Mouse (Mus musculus) CH12.LX (cell line): ENCODE measurements at regions not wholly inside any gene's neighbourhood (a gene's known extent, or its start where the extent isn't known, plus 50 kb on each side); places are given as distances from the start of the nearest gene placed in this dataset.

Source experiments
- DNase-seq: peaks from one replicate; pipeline ENCODE4 v3.0.0-alpha.2; 2013; ENCODE audit errors: extremely low read depth
- H3K27ac ChIP-seq: 2 replicates; pipeline ENCODE4 v1.5.1; 2012; ENCODE audit warnings: low read depth, mild to moderate bottlenecking, control low read depth, moderate library complexity; ENCODE audit not compliant: insufficient read depth
- H3K27me3 ChIP-seq: replicated peaks from 2 replicates; pipeline ENCODE3; 2012; ENCODE audit warnings: inconsistent platforms
- H3K36me3 ChIP-seq, 2 experiments: replicated peaks in 1 of 2; 2 replicates each; pipeline versions ENCODE3 to v1.6.1; 2012; ENCODE audit warnings: inconsistent platforms in 1 of 2, low read length in 1 of 2, mild to moderate bottlenecking in 1 of 2, mixed read lengths in 1 of 2, moderate library complexity in 1 of 2; ENCODE audit not compliant: control insufficient read depth in 1 of 2, insufficient read depth in 1 of 2
- H3K4me1 ChIP-seq, 2 experiments: 2 replicates each; pipeline ENCODE4 v1.6.1; 2012; ENCODE audit warnings: inconsistent platforms in 1 of 2, moderate library complexity in 1 of 2; ENCODE audit not compliant: insufficient read depth in 2 of 2, control insufficient read depth in 1 of 2
- H3K4me2 ChIP-seq: 2 replicates; pipeline ENCODE4 v1.6.1; 2012; ENCODE audit warnings: low read depth, mild to moderate bottlenecking, control low read depth; ENCODE audit not compliant: poor library complexity, insufficient read depth, severe bottlenecking
- H3K4me3 ChIP-seq, 3 experiments: fragments of 150-350 bp in 1 of 3; sonication (generic) in 1 of 3; replicated peaks in 1 of 3; 2 replicates each; pipeline versions ENCODE3 to v1.5.1; 2011 to 2012; ENCODE audit warnings: low read depth in 2 of 3, low read length in 2 of 3, mild to moderate bottlenecking in 2 of 3, moderate library complexity in 2 of 3, control low read depth in 1 of 3, improper control_type of control experiment in 1 of 3, inconsistent platforms in 1 of 3, mixed read lengths in 1 of 3; ENCODE audit not compliant: poor library complexity in 1 of 3
- H3K79me2 ChIP-seq: replicated peaks from 2 replicates; pipeline ENCODE4 v1.6.1; 2012; ENCODE audit warnings: mild to moderate bottlenecking, moderate library complexity; ENCODE audit not compliant: control insufficient read depth, poor library complexity, insufficient read depth, severe bottlenecking; ENCODE audit errors: extremely low read depth
- H3K9ac ChIP-seq: 2 replicates; pipeline ENCODE4 v1.6.1; 2012; ENCODE audit warnings: low read depth, mild to moderate bottlenecking, control low read depth, moderate library complexity; ENCODE audit not compliant: insufficient read depth
- H3K9me3 ChIP-seq: replicated peaks from 2 replicates; pipeline ENCODE3; 2012; ENCODE audit warnings: low read length, inconsistent platforms, mixed read lengths
- BHLHE40 ChIP-seq: IDR thresholded peaks from 2 replicates; pipeline ENCODE4 v1.6.1; 2011; ENCODE audit warnings: mild to moderate bottlenecking, low read depth, low read length, improper control_type of control experiment
- CHD1 ChIP-seq: IDR thresholded peaks from 2 replicates; pipeline ENCODE4 v1.6.1; 2012; ENCODE audit warnings: low read depth, low read length, improper control_type of control experiment, inconsistent platforms
- CTCF ChIP-seq, 2 experiments: IDR thresholded peaks in 1 of 2; conservative IDR thresholded peaks in 1 of 2; 2 replicates each; pipeline ENCODE4 v1.5.1; 2011 to 2012; ENCODE audit warnings: low read depth in 2 of 2, low read length in 2 of 2, improper control_type of control experiment in 1 of 2, inconsistent platforms in 1 of 2, mild to moderate bottlenecking in 1 of 2, moderate library complexity in 1 of 2
- E2F4 ChIP-seq: IDR thresholded peaks from 2 replicates; pipeline ENCODE4 v1.6.1; 2011; ENCODE audit warnings: low read depth, low read length, improper control_type of control experiment; ENCODE audit not compliant: insufficient replicate concordance
- GABPA ChIP-seq: IDR thresholded peaks from 2 replicates; pipeline ENCODE4 v1.6.1; 2012; ENCODE audit warnings: low read depth, low read length, improper control_type of control experiment, inconsistent platforms; ENCODE audit not compliant: insufficient replicate concordance
- JUND ChIP-seq: conservative IDR thresholded peaks from 2 replicates; pipeline ENCODE4 v1.6.1; 2011; ENCODE audit warnings: low read depth, low read length, improper control_type of control experiment
- MEF2A ChIP-seq: IDR thresholded peaks from 2 replicates; pipeline ENCODE4 v1.6.1; 2014; ENCODE audit warnings: low read depth, mild to moderate bottlenecking, inconsistent platforms, low read length, improper control_type of control experiment, borderline replicate concordance
- MXI1 ChIP-seq: IDR thresholded peaks from 2 replicates; pipeline ENCODE4 v1.6.1; 2011; ENCODE audit warnings: mild to moderate bottlenecking, low read depth, low read length, improper control_type of control experiment
- MYC ChIP-seq: IDR thresholded peaks from 2 replicates; pipeline ENCODE4 v1.6.1; 2011; ENCODE audit warnings: low read depth, mild to moderate bottlenecking, improper control_type of control experiment, low read length
- POLR2AphosphoS2 ChIP-seq: IDR thresholded peaks from 2 replicates; pipeline ENCODE4 v1.6.1; 2011; ENCODE audit warnings: low read depth, low read length, improper control_type of control experiment
- RAD21 ChIP-seq: IDR thresholded peaks from 2 replicates; pipeline ENCODE4 v1.6.1; 2011; ENCODE audit warnings: low read depth, mild to moderate bottlenecking, low read length, improper control_type of control experiment, moderate library complexity
- SMC3 ChIP-seq: IDR thresholded peaks from 2 replicates; pipeline ENCODE4 v1.6.1; 2011; ENCODE audit warnings: low read depth, low read length, improper control_type of control experiment
- TCF12 ChIP-seq: IDR thresholded peaks from 2 replicates; pipeline ENCODE4 v1.6.1; 2014; ENCODE audit warnings: low read depth, mild to moderate bottlenecking, inconsistent platforms, low read length, improper control_type of control experiment
- USF1 ChIP-seq: IDR thresholded peaks from 2 replicates; pipeline ENCODE4 v1.6.1; 2014; ENCODE audit warnings: low read depth, mild to moderate bottlenecking, inconsistent platforms, low read length, improper control_type of control experiment
- ZC3H11A ChIP-seq: IDR thresholded peaks from 2 replicates; pipeline ENCODE4 v1.6.1; 2012; ENCODE audit warnings: low read depth, mild to moderate bottlenecking, inconsistent platforms, low read length, improper control_type of control experiment
- ZKSCAN1 ChIP-seq: IDR thresholded peaks from 2 replicates; pipeline ENCODE4 v1.6.1; 2012; ENCODE audit warnings: low read depth, inconsistent platforms, low read length, improper control_type of control experiment, borderline replicate concordance
- ZMIZ1 ChIP-seq: IDR thresholded peaks from 2 replicates; pipeline ENCODE4 v1.6.1; 2012; ENCODE audit warnings: low read depth, mild to moderate bottlenecking, inconsistent platforms, low read length, improper control_type of control experiment
- ZNF384 ChIP-seq: IDR thresholded peaks from 2 replicates; pipeline ENCODE4 v1.6.1; 2012; ENCODE audit warnings: low read depth, low read length, improper control_type of control experiment, inconsistent platforms
- dilution Hi-C: fragments of 300-500 bp; cut with MboI; formaldehyde crosslinking; loops from 2 replicates; pipeline ENCODE4 v1.14.3; 2020; ENCODE audit warnings: low sequenced_read_pairs; ENCODE audit not compliant: extremely low pct_unique_long_range_greater_than_20kb, extremely low pct_ligation_motif_present
- in situ Hi-C: fragments of 300-500 bp; cut with MboI; formaldehyde crosslinking; loops from 3 replicates; pipeline ENCODE4 v1.14.3; 2019; ENCODE audit warnings: low sequenced_read_pairs, low pct_ligation_motif_present, low pct_unique_long_range_greater_than_20kb, mixed read lengths

DNA sequence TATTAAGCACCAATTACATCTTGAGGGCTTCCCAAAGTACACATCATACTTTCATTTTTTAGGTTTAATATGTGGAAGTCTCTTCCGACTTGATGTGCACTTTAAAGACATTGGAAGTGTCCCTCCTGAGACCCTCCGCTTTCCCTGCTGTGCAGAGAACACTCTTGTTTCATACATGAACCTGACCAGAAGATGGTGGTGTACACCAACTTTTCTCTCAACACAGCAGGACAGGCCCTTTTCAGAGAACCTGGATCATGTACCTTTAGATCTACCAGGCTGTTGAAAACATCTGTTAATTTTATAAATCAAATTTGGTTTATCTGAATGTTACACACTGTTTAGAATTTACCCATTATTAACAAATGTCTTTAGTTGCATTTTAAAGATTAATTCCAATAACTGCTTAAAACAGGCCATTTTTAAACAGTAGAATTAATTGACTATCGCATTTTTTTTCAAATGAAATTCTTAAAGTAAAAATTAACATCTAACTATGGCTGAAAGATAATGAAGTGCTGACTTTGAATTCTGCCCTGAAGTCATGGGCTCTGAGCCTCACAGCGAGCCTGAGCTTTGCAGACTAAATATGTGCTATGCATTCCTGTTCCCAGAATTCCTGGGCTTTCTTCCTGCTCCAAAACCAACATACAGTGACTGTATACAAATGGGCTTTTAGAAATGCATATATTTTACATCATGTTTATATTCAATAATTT is 112.4 kb upstream of the Rasgrp1 start:
- H3K27ac ChIP-seq: no peak overlapping the region
- no peak for TF ChIP-seq ZKSCAN1
- TF ChIP-seq SMC3: peak; percentile 6; the same call in 1 of the 2 replicates
- TF ChIP-seq CTCF (conservative IDR thresholded peaks at IDR 0.05 in 1 of 2, IDR thresholded peaks at IDR 0.05 in 1 of 2; ENCODE audit: low read depth in 2 of 2, low read length in 2 of 2): peak in 1 of 2 experiments; percentile 54; a peak in 2 of 4 replicates
- peak; percentile 58 for TF ChIP-seq RAD21
- no peak for TF ChIP-seq JUND
- no peak for TF ChIP-seq E2F4
- dilution Hi-C loops (no loop called here), in situ Hi-C loops (loop anchor here (25.0 kb wide), 1 partner anchor 568 kb away; the partner anchor contains the start of gene Tmco5)
- H3K36me3 ChIP-seq: no peaks in the 10 kb centered on the region
- H3K9ac ChIP-seq: no peak overlapping the region
- peaks cover 3 to 4% of the 10 kb centered on the region in 2 experiments; a peak in 3 of 4 replicates for H3K4me1 ChIP-seq
- H3K27me3 ChIP-seq: no peaks in the 10 kb centered on the region
- DNase-seq: no peak
- H3K4me3 ChIP-seq: no peak overlapping the region
- H3K9me3 ChIP-seq: no peaks in the 10 kb centered on the region
- H3K79me2 ChIP-seq: no peaks in the 10 kb centered on the region
- H3K4me2 ChIP-seq: no peak overlapping the region

DNA sequence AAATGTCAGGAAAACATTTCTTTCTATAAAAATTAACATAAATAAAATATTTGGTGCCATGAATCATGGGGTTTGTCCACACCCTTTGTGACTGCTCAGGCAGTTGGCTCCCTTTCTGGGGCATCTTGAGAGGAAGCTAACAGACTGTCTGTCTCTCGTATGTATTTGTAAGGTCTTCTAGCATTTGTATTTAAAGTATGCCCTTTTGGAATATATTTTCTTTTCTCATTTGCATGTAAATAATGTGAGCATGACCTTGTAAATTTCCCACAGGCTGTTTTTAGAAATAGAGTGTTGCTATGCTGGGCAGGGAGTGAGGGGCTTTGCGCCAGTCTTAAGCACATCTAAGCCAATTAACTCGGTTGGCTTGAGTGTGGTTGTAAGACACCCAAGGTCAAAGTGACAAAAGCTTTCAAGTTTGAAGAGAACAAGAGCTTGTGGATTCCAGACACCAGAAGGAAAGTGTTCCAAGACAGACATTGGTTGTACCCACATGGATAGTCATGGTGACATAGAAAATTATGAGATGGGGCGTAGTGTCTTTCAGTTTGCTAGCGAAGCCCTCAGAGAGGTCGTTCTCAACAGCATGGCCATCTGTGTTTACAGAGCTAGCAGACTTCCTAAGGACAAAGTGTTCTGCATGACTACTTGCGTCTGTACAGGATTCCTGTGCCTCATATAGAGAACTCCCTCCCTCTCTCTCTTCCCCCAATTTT is 113.1 kb upstream of the Rasgrp1 start:
- TF ChIP-seq POLR2AphosphoS2 (no peak), MEF2A (no peak), CTCF (conservative IDR thresholded peaks at IDR 0.05 in 1 of 2, IDR thresholded peaks at IDR 0.05 in 1 of 2; ENCODE audit: low read depth in 2 of 2, low read length in 2 of 2) (no peak), CHD1 (no peak), ZNF384 (no peak), ZC3H11A (no peak), BHLHE40 (no peak), ZKSCAN1 (no peak), MYC (no peak), ZMIZ1 (no peak), MXI1 (no peak), GABPA (no peak), USF1 (no peak), TCF12 (no peak), SMC3 (no peak)
- H3K27ac ChIP-seq: no peak overlapping the region
- no peaks in the 10 kb centered on the region for H3K9me3 ChIP-seq
- H3K4me3 ChIP-seq: no peak overlapping the region
- no peaks in the 10 kb centered on the region for H3K79me2 ChIP-seq
- peaks cover 3 to 4% of the 10 kb centered on the region in 2 experiments; a peak in 3 of 4 replicates for H3K4me1 ChIP-seq
- DNase-seq: no peak
- H3K27me3 ChIP-seq: peaks cover 2% of the 10 kb centered on the region
- dilution Hi-C loops (no loop called here), in situ Hi-C loops (loop anchor here (25.0 kb wide), 1 partner anchor 569 kb away; the partner anchor contains the start of gene Tmco5)
- H3K36me3 ChIP-seq: no peaks in the 10 kb centered on the region
- H3K9ac ChIP-seq: no peak overlapping the region
- no peak overlapping the region for H3K4me2 ChIP-seq
